Mouse (Mus musculus) limb, embryonic 14.5 days (tissue): ENCODE data around the gene Ints3. TPM values are rescaled to one million over a fixed set of nuclear protein-coding genes. Genes with fewer than 3 reads are reported as not detected.
A peak's percentile ranks its signal among the peaks of the same experiment; 100 is the strongest.

Source experiments
- ATAC-seq: fragments of 200-750 bp; cut with Nextera tagmentation; 2 replicates; pipeline ENCODE4 v1.8.0; 2017; ENCODE audit warnings: low read depth, moderate number of reproducible peaks, moderate TSS enrichment; ENCODE audit not compliant: low FRiP score
- DNase-seq: peaks from one replicate; pipeline ENCODE4 v3.0.0-alpha.2; 2015; ENCODE audit warnings: low spot score
- H3K27ac ChIP-seq: fragments of 300-500 bp; sonication (generic); replicated peaks from 2 replicates; pipeline ENCODE4 v1.5.1; 2014; ENCODE audit warnings: low read depth, mild to moderate bottlenecking, low read length, moderate library complexity, mixed read lengths
- H3K27me3 ChIP-seq: fragments of 300-500 bp; sonication (generic); 2 replicates; pipeline ENCODE4 v1.6.1; 2014; ENCODE audit warnings: low read length, mixed read lengths; ENCODE audit not compliant: control insufficient read depth, insufficient read depth
- H3K36me3 ChIP-seq: fragments of 300-500 bp; sonication (generic); 2 replicates; pipeline ENCODE4 v1.6.1; 2014; ENCODE audit warnings: mild to moderate bottlenecking, low read length, moderate library complexity, mixed read lengths; ENCODE audit not compliant: control insufficient read depth, insufficient read depth
- H3K4me1 ChIP-seq: fragments of 300-500 bp; sonication (generic); 2 replicates; pipeline ENCODE4 v1.6.1; 2014; ENCODE audit warnings: antibody characterized with exemption, low read length, mixed read lengths; ENCODE audit not compliant: control insufficient read depth, insufficient read depth
- H3K4me2 ChIP-seq: fragments of 300-500 bp; sonication (generic); replicated peaks from 2 replicates; pipeline ENCODE4 v1.6.1; 2014; ENCODE audit warnings: low read depth, mild to moderate bottlenecking, low read length, moderate library complexity; ENCODE audit not compliant: severe bottlenecking
- H3K4me3 ChIP-seq: fragments of 300-500 bp; sonication (generic); replicated peaks from 2 replicates; pipeline ENCODE4 v1.5.1; 2014; ENCODE audit warnings: low read length
- H3K9ac ChIP-seq: fragments of 300-500 bp; sonication (generic); 2 replicates; pipeline ENCODE4 v1.6.1; 2014; ENCODE audit warnings: mild to moderate bottlenecking, low read depth, low read length, moderate library complexity; ENCODE audit not compliant: severe bottlenecking
- H3K9me3 ChIP-seq: fragments of 300-500 bp; sonication (generic); 2 replicates; pipeline ENCODE4 v1.6.1; 2016; ENCODE audit warnings: low read length; ENCODE audit not compliant: control insufficient read depth
- POLR2A ChIP-seq: fragments of 200-500 bp; IDR thresholded peaks from 2 replicates; pipeline ENCODE4 v1.8.0; 2012; ENCODE audit warnings: inconsistent platforms, mild to moderate bottlenecking, moderate library complexity, borderline replicate concordance; ENCODE audit not compliant: insufficient read depth, insufficient read length; ENCODE audit errors: extremely low read depth
- WGBS: fragments of 180-500 bp; shearing (Covaris S2); extraction: QIAGEN DNeasy Blood & Tissue Kit; methylation state at CpG from one replicate; pipeline ENCODE4 v1.1.7; 2014; 5-methylcytosine and 5-hydroxymethylcytosine counted together
- polyA plus RNA-seq, 2 experiments: library from polyadenylated mRNA; depleted of rRNA in 1 of 2; stranded (reverse) in 1 of 2; unstranded in 1 of 2; fragments of >200 nt; fragmentation: Nextera tagmentation in 1 of 2; extraction: Ambion mirVana in 1 of 2; gene quantifications; 2 replicates each; pipeline versions ENCODE4 v1.2.1 to v1.2.3; 2012 to 2014

Gene Ints3
- polyA plus RNA-seq, 2 experiments, result 26.0 to 52.8 TPM

- 41% methylated on average over 7 of the region's 7 CpGs for WGBS
- H3K36me3 ChIP-seq, result no peaks in the 10 kb centered on the region
- DNase-seq (no peak), ATAC-seq (no peak)
- H3K27me3 ChIP-seq, result peaks cover 41% of the 10 kb centered on the region
- H3K9ac ChIP-seq, result no peak overlapping the region
- no peak overlapping the region for H3K4me2 ChIP-seq
- H3K4me1 ChIP-seq, result 0 out of 2 replicates have a peak, but pooled peaks cover 2% of the 10 kb centered on the region
- TF ChIP-seq POLR2A, result no peak
- H3K27ac ChIP-seq, result no peak overlapping the region
- no peak overlapping the region for H3K4me3 ChIP-seq
- no peaks in the 10 kb centered on the region for H3K9me3 ChIP-seq
These were observed 29.2 kb upstream of the Ints3 start for GRCm38 (mm10) chr3:90462579-90462978.

- Histone ChIP-seq H3K4me1 (0 out of 2 replicates have a peak, but pooled peaks cover 2% of the 10 kb centered on the region), H3K4me3 (no peak overlapping the region), H3K9ac (no peak overlapping the region), H3K36me3 (no peaks in the 10 kb centered on the region), H3K4me2 (no peak overlapping the region), H3K27ac (no peak overlapping the region), H3K9me3 (no peaks in the 10 kb centered on the region), H3K27me3 (peaks cover 41% of the 10 kb centered on the region)
- WGBS, result 86% methylated on average over 3 of the region's 3 CpGs
- no peak for ATAC-seq
- TF ChIP-seq POLR2A, result no peak
- no peak for DNase-seq
These were observed 28.5 kb upstream of the Ints3 start for GRCm38 (mm10) chr3:90461935-90462334.

GRCm38 (mm10) chr3:90460315-90460714 is 26.9 kb upstream of the Ints3 start:
- H3K27me3 ChIP-seq, result peaks cover 30% of the 10 kb centered on the region

GRCm38 (mm10) chr3:90459727-90460126 is 26.3 kb upstream of the Ints3 start:
- 80% methylated on average over 9 of the region's 9 CpGs for WGBS
- H3K9ac ChIP-seq, result no peak overlapping the region

More at GRCm38 (mm10) chr3:90460315-90460714, 26.9 kb upstream of the Ints3 start:
- ATAC-seq (no peak), DNase-seq (no peak)
- H3K4me2 ChIP-seq, result no peak overlapping the region
- WGBS, result 72% methylated on average over 5 of the region's 5 CpGs
- no peaks in the 10 kb centered on the region for H3K36me3 ChIP-seq
- H3K9me3 ChIP-seq, result no peaks in the 10 kb centered on the region
- no peak for TF ChIP-seq POLR2A
- H3K4me3 ChIP-seq, result no peak overlapping the region
- no peak overlapping the region for H3K9ac ChIP-seq
- no peak overlapping the region for H3K27ac ChIP-seq
- no peaks in the 10 kb centered on the region for H3K4me1 ChIP-seq

GRCm38 (mm10) chr3:90454931-90455330 is 21.5 kb upstream of the Ints3 start:
- no peaks in the 10 kb centered on the region for H3K36me3 ChIP-seq
- no peaks in the 10 kb centered on the region for H3K9me3 ChIP-seq
- WGBS, result 81% methylated on average over 13 of the region's 14 CpGs
- no peaks in the 10 kb centered on the region for H3K4me1 ChIP-seq
- no peak for ATAC-seq
- no peak overlapping the region for H3K27ac ChIP-seq
- no peak for DNase-seq
- no peak overlapping the region for H3K9ac ChIP-seq
- no peaks in the 10 kb centered on the region for H3K27me3 ChIP-seq
- no peak overlapping the region for H3K4me3 ChIP-seq
- no peak overlapping the region for H3K4me2 ChIP-seq
- no peak for TF ChIP-seq POLR2A

More at GRCm38 (mm10) chr3:90459727-90460126, 26.3 kb upstream of the Ints3 start:
- Histone ChIP-seq H3K4me3 (no peak overlapping the region), H3K27me3 (peaks cover 24% of the 10 kb centered on the region), H3K4me2 (no peak overlapping the region), H3K27ac (no peak overlapping the region), H3K9me3 (no peaks in the 10 kb centered on the region), H3K4me1 (no peaks in the 10 kb centered on the region), H3K36me3 (no peaks in the 10 kb centered on the region)
- DNase-seq, result no peak
- no peak for ATAC-seq
- no peak for TF ChIP-seq POLR2A

GRCm38 (mm10) chr3:90451396-90452095 is 18.1 kb upstream of the Ints3 start:
- H3K4me3 ChIP-seq, result no peak overlapping the region
- H3K27ac ChIP-seq, result no peak overlapping the region
- no peak overlapping the region for H3K9ac ChIP-seq
- no peaks in the 10 kb centered on the region for H3K9me3 ChIP-seq
- 61% methylated on average over 10 of the region's 10 CpGs for WGBS
- ATAC-seq (no peak), DNase-seq (no peak)
- peaks cover 8% of the 10 kb centered on the region; the same call in 1 of the 2 replicates for H3K4me1 ChIP-seq
- no peaks in the 10 kb centered on the region for H3K27me3 ChIP-seq
- H3K36me3 ChIP-seq, result no peaks in the 10 kb centered on the region
- TF ChIP-seq POLR2A, result no peak
- 0 out of 2 replicates have a peak overlapping the region, but pooled peaks have one; percentile 13 for H3K4me2 ChIP-seq
